Mouse (Mus musculus) spleen, postnatal 4 days (tissue): ENCODE results near the gene Oxct2a.

Experiments
- DNase-seq, 2 experiments: peaks; one replicate each; pipeline ENCODE4 v3.0.0; 2022; ENCODE audit warnings: low spot score in 2 of 2

Gene Oxct2a

DNA sequence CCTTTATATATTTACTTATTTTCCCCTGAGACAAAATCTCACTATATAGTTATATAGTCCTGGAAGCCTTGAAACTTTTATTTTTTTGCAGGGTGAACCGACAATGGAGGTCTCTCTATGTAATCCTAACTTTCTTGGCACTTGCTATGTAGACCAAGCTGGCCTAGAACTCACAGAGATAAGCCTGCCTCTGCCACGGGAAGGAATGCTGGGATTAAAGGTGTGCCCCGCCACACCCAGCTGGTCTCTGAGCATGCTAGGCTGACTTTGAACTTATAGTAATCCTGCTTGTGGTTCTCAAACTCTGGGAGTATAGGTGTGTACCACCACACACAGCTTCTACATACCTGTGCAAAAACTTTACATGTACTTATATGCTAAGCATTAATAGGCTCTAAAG lies 43.3 kb downstream of the Oxct2a start:
- DNase-seq, result no peak
